Mouse (Mus musculus) forebrain, embryonic 10.5 days (tissue): ENCODE results near the gene Tnfrsf9. TPM values are rescaled to one million over a fixed set of nuclear protein-coding genes. Genes with fewer than 3 reads are reported as not detected.
A peak's percentile ranks its signal among the peaks of the same experiment; 100 is the strongest.
"Not testable (repeated sequence)": the region's sequence is repeated elsewhere in the genome, so short reads cannot be mapped to it uniquely, and the experiment has no call there.

Experiments
- DNase-seq: peaks from one replicate; pipeline ENCODE4 v3.0.0-alpha.2; 2017; ENCODE audit warnings: low spot score; ENCODE audit errors: extremely low spot score
- H3K27ac ChIP-seq: fragments of 300-500 bp; sonication (generic); 2 replicates; pipeline ENCODE4 v1.5.1; 2016; ENCODE audit warnings: mild to moderate bottlenecking
- H3K27me3 ChIP-seq: fragments of 300-500 bp; sonication (generic); 2 replicates; pipeline ENCODE4 v1.6.1; 2016; ENCODE audit warnings: mild to moderate bottlenecking; ENCODE audit not compliant: poor library complexity, severe bottlenecking
- H3K36me3 ChIP-seq: fragments of 300-500 bp; sonication (generic); replicated peaks from 2 replicates; pipeline ENCODE4 v1.6.1; 2016; ENCODE audit warnings: mild to moderate bottlenecking, moderate library complexity
- H3K4me1 ChIP-seq: fragments of 300-500 bp; sonication (generic); 2 replicates; pipeline ENCODE4 v1.6.1; 2016
- H3K4me3 ChIP-seq: fragments of 300-500 bp; sonication (generic); 2 replicates; pipeline ENCODE4 v1.5.1; 2016; ENCODE audit warnings: mild to moderate bottlenecking, moderate library complexity
- H3K9me3 ChIP-seq: fragments of 300-500 bp; sonication (generic); 2 replicates; pipeline ENCODE4 v1.6.1; 2016; ENCODE audit warnings: mild to moderate bottlenecking, moderate library complexity
- WGBS: fragments of 180-500 bp; shearing (Covaris S2); methylation state at CpG from one replicate; pipeline ENCODE4 v1.1.7; 2016; 5-methylcytosine and 5-hydroxymethylcytosine counted together
- polyA plus RNA-seq: library from polyadenylated mRNA; unstranded; fragments of >200 nt; fragmentation: Nextera tagmentation; extraction: Ambion mirVana; gene quantifications from 2 replicates; pipeline ENCODE4 v1.2.1, GENCODE M21; 2016

The Tnfrsf9 gene
- polyA plus RNA-seq = 0.32 and 0.49 TPM in 2 replicates

GRCm38 (mm10) chr4:150914290-150914733 lies at the start of gene Tnfrsf9, which contains the start of gene Park7:
Tnfrsf9 (plus strand) TSS chr4:150914562.
Park7 (minus strand) TSS chr4:150914437.
- no peaks in the 10 kb centered on the region for H3K9me3 ChIP-seq
- H3K36me3 ChIP-seq = no peaks in the 10 kb centered on the region
- under 1% methylated on average over 48 of the region's 48 CpGs for WGBS
- no peaks in the 10 kb centered on the region for H3K27me3 ChIP-seq
- peaks cover 37% of the 10 kb centered on the region for H3K4me1 ChIP-seq
- H3K27ac ChIP-seq = peak within 1 kb of the TSS; percentile 93
- H3K4me3 ChIP-seq = peak within 1 kb of the TSS; percentile 74
- peak; percentile 95 for DNase-seq

- H3K9me3 ChIP-seq = no peaks in the 10 kb centered on the region
- H3K27ac ChIP-seq = no peak overlapping the region
- H3K36me3 ChIP-seq = peaks cover 35% of the 10 kb centered on the region
- no peaks in the 10 kb centered on the region for H3K27me3 ChIP-seq
- no peak for DNase-seq
- H3K4me1 ChIP-seq = peaks cover 33% of the 10 kb centered on the region
- H3K4me3 ChIP-seq = no peak overlapping the region
These were observed 49.0 kb upstream of the Tnfrsf9 start for GRCm38 (mm10) chr4:150865371-150865770.

- no peak overlapping the region for H3K27ac ChIP-seq
- no peak for DNase-seq
- no peaks in the 10 kb centered on the region for H3K9me3 ChIP-seq
- peaks cover 35% of the 10 kb centered on the region for H3K36me3 ChIP-seq
- 95% methylated on average over 11 of the region's 11 CpGs for WGBS
- peaks cover 32% of the 10 kb centered on the region for H3K4me1 ChIP-seq
- H3K27me3 ChIP-seq = no peaks in the 10 kb centered on the region
- no peak overlapping the region for H3K4me3 ChIP-seq
These were observed 48.3 kb upstream of the Tnfrsf9 start for GRCm38 (mm10) chr4:150866069-150866468.

DNA sequence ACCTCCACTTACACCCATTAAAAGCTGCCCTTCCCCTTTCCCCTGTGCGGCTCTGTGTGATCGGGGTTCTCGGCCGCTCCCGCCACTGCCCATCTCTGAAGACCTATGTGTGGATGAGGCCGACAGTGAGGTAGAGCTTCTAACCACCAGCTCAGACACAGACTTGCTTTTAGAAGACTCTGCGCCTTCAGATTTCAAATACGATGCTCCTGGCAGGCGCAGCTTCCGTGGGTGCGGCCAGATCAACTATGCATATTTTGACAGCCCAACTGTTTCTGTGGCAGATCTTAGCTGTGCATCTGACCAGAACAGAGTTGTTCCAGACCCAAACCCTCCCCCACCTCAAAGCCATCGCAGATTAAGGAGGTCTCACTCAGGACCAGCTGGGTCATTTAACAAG lies 47.9 kb upstream of the Tnfrsf9 start:
- Histone ChIP-seq H3K27ac (no peak overlapping the region), H3K4me3 (no peak overlapping the region), H3K4me1 (peaks cover 32% of the 10 kb centered on the region), H3K27me3 (no peaks in the 10 kb centered on the region), H3K36me3 (peaks cover 35% of the 10 kb centered on the region), H3K9me3 (no peaks in the 10 kb centered on the region)
- no peak for DNase-seq
- WGBS = 95% methylated on average over 9 of the region's 12 CpGs

- Histone ChIP-seq H3K9me3 (no peaks in the 10 kb centered on the region), H3K36me3 (peaks cover 35% of the 10 kb centered on the region), H3K4me3 (no peak overlapping the region), H3K27ac (no peak overlapping the region), H3K27me3 (no peaks in the 10 kb centered on the region), H3K4me1 (peaks cover 29% of the 10 kb centered on the region)
- 90% methylated on average over 6 of the region's 6 CpGs for WGBS
- DNase-seq = no peak
These were observed 46.2 kb upstream of the Tnfrsf9 start for GRCm38 (mm10) chr4:150868161-150868560.

GRCm38 (mm10) chr4:150868859-150869258 lies 45.5 kb upstream of the Tnfrsf9 start:
- WGBS = 91% methylated on average over 2 of the region's 2 CpGs
- Histone ChIP-seq H3K4me1 (peaks cover 28% of the 10 kb centered on the region), H3K4me3 (no peak overlapping the region), H3K27me3 (no peaks in the 10 kb centered on the region), H3K36me3 (peaks cover 35% of the 10 kb centered on the region), H3K9me3 (no peaks in the 10 kb centered on the region), H3K27ac (no peak overlapping the region)
- DNase-seq = no peak

DNA sequence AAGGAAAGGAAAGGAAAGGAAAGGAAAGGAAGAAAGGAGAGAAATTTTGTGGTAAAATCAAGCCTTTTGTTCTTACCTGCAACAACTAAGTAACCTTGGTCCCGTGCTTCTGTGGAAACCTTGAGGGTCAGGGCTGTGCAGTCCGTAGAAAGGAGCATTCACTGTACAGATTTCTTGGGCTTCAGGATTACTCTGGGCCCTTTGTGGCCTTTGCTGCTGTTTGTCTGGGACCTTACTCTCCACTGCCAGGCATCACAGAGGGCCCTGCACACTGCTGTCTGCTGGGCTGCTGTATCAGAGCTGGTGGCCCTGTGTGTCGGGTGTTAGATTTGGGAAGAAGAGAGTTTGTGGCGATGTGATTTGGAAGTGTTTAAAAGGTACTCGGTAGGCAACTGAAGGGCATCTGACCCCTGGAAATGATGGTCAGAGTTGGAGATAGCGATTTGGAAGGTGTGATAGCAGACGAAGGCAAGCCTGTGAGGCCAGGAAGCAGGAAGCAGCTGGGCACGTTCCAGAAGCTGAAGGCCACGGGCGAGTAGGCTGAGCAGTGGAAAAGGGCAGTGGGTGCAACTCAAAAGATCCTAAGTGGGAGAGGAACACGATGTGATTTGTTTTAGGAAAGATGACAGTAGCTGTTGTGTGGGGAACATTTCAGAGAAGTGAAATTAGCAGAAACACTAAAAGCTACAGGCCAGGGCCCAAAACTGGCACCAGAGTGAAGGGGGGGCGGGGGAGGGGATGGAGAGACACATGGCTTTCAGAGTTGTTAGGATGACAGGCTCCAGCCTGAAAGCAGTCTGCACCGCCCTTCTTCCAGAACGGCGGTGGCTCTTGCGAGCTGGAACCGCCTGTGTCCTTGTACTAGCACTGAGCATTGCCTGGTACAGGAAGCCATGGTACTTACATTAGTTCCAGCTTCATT lies 44.8 kb upstream of the Tnfrsf9 start:
- Histone ChIP-seq H3K4me3 (no peak overlapping the region), H3K27ac (no peak overlapping the region), H3K4me1 (peaks cover 28% of the 10 kb centered on the region), H3K27me3 (no peaks in the 10 kb centered on the region), H3K36me3 (peaks cover 35% of the 10 kb centered on the region), H3K9me3 (no peaks in the 10 kb centered on the region)
- WGBS = 81% methylated on average over 17 of the region's 17 CpGs
- no peak for DNase-seq

DNA sequence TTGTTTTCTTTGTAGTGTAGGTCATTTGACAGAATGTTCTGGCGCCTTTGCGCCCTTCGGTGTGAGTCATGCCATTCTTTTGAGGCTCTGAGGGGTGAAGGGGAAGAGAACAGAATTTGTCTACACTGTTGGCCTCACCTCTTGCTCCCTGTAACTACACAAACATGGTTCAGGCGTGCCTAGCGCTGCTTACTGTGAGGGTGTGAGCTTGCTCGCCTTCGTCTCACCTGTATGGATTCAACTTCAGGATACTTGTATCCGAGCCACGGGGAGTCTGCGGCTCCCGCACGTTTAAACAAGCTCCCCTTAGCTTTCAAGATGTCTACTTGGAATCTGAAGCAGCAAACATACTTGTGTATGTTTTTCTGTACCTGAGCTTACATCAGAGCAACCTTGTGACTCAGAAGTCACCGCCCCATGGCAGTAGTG lies 43.4 kb upstream of the Tnfrsf9 start:
- H3K36me3 ChIP-seq = peaks cover 24% of the 10 kb centered on the region
- no peaks in the 10 kb centered on the region for H3K27me3 ChIP-seq
- WGBS = 86% methylated on average over 13 of the region's 13 CpGs
- DNase-seq = no peak
- peak overlapping the region; percentile 74 for H3K27ac ChIP-seq
- no peaks in the 10 kb centered on the region for H3K9me3 ChIP-seq
- peaks cover 33% of the 10 kb centered on the region for H3K4me1 ChIP-seq
- no peak overlapping the region for H3K4me3 ChIP-seq

DNA sequence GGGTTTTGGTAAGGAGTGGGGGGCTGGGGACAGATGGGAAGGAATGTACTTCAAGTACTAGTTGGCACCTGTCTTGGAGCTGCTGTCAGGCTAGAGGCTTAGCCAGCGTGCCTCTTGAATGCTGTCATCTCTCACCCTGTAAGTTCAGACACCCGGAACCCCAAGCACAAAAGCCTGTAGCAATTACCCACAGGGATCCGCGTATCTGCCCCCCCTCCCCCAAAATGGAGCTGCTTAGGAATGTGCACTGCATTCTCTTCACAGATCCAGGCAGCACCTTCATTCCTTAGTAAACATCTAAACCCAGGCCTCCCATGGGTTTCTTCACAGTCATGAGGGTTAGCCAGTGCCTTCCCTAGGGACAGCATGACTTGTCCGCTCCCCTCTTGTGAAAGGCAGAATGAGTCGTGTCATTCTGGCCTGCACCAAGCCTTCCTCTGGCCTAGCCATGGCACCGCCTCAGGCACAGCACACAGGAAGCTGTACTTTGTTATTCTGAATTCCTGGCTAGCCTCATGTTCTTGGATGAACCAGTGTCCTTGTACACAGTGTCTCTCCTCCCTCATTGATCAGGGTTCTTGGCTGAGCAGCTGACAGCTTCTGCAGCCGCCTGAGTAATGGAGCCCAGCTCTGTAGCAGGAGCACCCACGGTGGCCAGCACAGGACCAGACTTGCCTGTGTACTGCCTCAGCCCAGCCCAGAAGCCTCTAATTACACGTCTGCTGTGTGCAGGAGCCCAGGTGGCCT lies 42.8 kb upstream of the Tnfrsf9 start:
- Histone ChIP-seq H3K36me3 (peaks cover 18% of the 10 kb centered on the region), H3K4me1 (peaks cover 38% of the 10 kb centered on the region), H3K4me3 (no peak overlapping the region; the same call in 1 of the 2 replicates), H3K27me3 (no peaks in the 10 kb centered on the region), H3K9me3 (no peaks in the 10 kb centered on the region), H3K27ac (peak overlapping the region; percentile 74)
- no peak for DNase-seq
- WGBS = 32% methylated on average over 10 of the region's 10 CpGs

DNA sequence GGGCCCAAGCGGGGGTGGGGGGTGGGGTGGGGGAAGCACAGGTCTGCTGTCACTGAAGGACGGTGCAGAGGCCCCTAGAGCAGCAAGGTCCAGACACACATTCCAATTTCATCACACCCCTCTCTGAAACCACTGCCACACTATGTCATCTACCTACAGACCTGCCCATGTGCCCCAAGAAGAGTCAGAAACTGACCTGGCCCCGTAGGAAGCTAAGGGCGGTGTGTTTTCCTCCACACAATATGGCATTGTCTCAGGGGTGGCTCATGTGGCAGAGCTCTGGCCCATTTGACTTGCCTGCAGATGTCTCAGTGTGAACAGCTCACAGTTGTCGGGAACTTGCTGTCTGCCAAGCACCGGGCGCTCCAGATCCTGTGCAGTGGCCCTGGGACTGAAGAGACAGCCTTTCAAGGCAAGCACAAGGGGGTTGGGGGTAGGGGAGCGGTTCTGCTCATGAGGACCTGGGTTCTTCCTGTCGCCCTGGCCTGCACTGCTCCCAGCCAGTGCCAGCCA lies 42.2 kb upstream of the Tnfrsf9 start:
- peak overlapping the region; percentile 74 for H3K27ac ChIP-seq
- H3K4me3 ChIP-seq = no peak overlapping the region
- H3K4me1 ChIP-seq = peaks cover 38% of the 10 kb centered on the region
- no peaks in the 10 kb centered on the region for H3K27me3 ChIP-seq
- no peaks in the 10 kb centered on the region for H3K9me3 ChIP-seq
- WGBS = 47% methylated on average over 9 of the region's 9 CpGs
- no peak for DNase-seq
- H3K36me3 ChIP-seq = peaks cover 12% of the 10 kb centered on the region

DNA sequence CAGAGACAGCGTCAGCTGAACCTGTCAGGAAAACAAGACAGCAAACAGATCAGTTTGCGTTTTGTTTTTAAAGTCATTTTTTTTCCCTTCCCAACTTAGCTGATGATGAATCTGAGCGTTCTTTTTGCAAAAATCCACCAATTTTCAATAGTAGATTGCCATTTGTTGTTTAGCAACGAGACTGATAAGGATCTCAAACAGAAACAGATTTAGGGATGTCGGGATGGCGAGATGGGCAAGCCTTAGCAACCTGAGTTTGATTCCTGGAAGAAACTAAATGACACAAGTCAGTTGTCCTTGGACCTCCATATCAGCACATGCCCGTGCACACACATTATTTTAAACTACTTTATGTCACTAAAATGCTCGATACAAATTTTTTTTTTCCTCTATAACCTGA lies 41.7 kb upstream of the Tnfrsf9 start:
- DNase-seq = no peak
- no peak overlapping the region for H3K4me3 ChIP-seq
- 81% methylated on average over 8 of the region's 8 CpGs for WGBS
- H3K27me3 ChIP-seq = no peaks in the 10 kb centered on the region
- H3K9me3 ChIP-seq = no peaks in the 10 kb centered on the region
- H3K27ac ChIP-seq = 0 out of 2 replicates have a peak overlapping the region, but pooled peaks have one; percentile 74
- peaks cover 38% of the 10 kb centered on the region for H3K4me1 ChIP-seq
- H3K36me3 ChIP-seq = peaks cover 7% of the 10 kb centered on the region; the same call in 1 of the 2 replicates

- DNase-seq, H3K36me3 ChIP-seq, H3K27me3 ChIP-seq, H3K27ac ChIP-seq, H3K4me3 ChIP-seq: not testable (repeated sequence)
- Histone ChIP-seq H3K4me1 (peaks cover 37% of the 10 kb centered on the region), H3K9me3 (peaks cover 14% of the 10 kb centered on the region)
- WGBS = 84% methylated on average over 4 of the region's 4 CpGs
These were observed 39.9 kb upstream of the Tnfrsf9 start for GRCm38 (mm10) chr4:150874416-150874815.
